Mouse (Mus musculus) left cerebral cortex, adult 9 months (tissue): Measurements from ENCODE around the gene Pusl1.

ENCODE experiments used
- DNase-seq, 2 experiments: peaks; one replicate each; pipeline ENCODE4 v3.0.0; 2022; ENCODE audit warnings: low spot score in 2 of 2

Gene Pusl1

DNA sequence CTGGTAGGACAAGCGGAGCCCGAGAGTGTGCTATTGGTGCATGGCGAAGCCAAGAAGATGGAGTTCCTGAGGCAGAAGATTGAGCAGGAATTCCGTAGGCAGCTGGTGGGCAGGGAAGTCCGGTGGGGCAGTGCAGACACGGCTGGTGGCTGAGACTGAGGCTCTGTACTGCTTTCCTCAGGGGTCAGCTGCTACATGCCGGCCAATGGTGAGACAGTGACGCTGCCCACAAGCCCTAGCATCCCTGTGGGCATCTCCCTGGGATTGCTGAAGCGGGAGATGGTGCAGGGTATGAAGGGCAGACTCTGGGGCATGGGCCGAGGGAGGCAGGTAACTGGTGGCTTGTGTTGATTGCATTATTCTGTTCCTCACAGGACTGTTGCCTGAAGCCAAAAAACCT, 3.9 kb downstream of the Pusl1 start:
- no peak for DNase-seq

- DNase-seq = no peak
Observed at GRCm38 (mm10) chr4:155886330-155886729, 5.3 kb downstream of the Pusl1 start.

DNA sequence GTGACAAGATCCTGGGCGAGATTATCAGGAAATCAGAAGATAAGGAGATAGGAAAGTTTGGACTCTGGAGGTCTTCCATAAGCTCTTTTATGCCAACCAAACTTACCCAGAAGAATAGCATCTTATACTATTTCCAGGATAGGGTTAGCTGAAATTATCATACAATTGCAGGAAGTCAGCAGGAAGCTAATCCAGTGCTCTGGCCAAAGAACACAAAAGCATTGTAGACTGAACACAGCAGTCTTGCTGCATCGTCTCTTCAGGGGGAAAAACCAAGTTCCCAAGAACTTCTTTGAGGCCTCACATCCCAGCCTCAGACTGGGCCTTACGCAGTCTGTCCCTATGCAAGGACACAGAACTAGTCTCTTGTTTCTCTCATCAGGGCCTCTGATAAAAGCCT, 8.0 kb downstream of the Pusl1 start:
- no peak for DNase-seq

DNA sequence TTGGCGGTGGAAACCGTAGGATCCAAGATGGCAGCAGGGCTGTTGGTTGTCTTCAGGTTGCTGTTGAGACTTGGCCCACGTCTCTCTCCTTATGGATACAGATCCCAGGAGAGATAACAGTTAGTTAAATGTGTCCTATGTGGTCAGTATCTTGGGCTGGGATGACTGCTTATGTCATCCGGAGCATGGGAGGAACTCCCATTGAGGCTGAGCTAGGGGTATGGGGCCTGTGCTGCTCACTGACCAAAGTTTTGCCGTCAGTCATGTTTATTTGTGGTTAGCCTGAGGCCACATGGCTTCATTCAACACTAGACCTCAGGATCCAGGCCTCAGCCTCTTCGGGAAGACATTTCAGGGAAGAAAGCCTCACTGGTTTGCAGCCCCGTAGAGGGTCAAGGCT, 20.2 kb downstream of the Pusl1 start:
- no peak for DNase-seq

- peak; percentile 88 to 95 for DNase-seq
Observed at GRCm38 (mm10) chr4:155869317-155870033, 22.1 kb downstream of the Pusl1 start, which contains the start of the genes Cptp and Ints11. Gene Cptp (minus strand): TSS chr4:155869440. Gene Ints11 (plus strand): TSS chr4:155869546.

DNA sequence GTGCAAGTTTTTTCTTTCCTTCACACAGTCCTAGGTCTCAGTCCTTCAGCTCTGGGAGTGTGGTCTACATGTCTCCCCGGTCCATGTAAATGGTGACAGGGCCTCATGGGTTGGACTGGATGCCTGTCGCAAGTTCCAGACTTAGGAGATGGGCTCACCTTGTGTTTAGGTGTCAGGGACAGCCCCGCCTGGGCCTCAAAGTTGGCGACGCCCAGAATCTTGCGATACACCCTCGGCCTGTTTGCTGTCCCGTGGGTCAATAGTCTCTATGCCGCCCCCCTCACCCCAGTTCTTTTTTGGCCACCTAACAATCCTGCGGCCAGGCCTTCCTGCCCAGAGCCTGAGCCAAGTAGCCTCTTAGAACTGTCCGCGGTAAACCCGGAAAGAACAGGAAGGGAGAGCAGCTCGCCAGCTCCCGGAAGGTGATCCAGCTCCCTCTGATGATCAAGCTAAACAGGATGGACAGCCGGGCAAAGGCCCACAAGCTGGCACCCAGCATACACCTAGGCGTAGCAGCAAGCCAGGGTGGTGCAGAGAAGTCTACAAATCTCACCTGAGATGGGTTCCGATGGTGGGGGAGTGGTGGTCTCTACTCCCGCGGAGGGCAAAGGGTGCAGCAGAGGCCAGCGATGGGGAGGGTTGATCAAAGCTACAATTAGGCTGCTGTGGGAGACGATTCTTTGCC, 22.8 kb downstream of the Pusl1 start:
- no peak for DNase-seq

- DNase-seq = no peak
Observed at GRCm38 (mm10) chr4:155863001-155863400, 28.6 kb downstream of the Pusl1 start, which contains the start of gene Tas1r3. Gene Tas1r3 (minus strand): TSS chr4:155863362.

GRCm38 (mm10) chr4:155861787-155862186, 29.8 kb downstream of the Pusl1 start:
- no peak for DNase-seq

DNA sequence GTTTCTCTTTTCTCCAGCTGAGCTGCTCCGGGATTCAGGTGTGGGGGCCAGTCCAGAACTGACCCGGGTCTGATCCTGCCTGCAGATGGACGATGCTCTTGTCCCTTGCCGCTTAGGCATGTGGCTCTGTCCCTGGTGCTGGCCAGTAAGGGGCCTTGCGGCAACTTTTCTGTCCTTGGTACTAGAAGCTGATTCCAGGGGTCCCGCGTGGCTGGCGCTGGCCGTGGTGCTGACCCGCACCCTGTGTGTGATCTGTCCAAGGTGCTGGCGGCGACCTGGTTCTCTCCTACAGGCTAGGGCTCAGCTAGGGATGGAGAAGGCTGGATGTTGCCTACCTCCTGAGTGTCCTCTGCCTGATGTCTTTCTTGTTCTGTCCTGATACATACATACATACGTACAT, 32.3 kb downstream of the Pusl1 start:
- no peak for DNase-seq

- no peak for DNase-seq
Observed at GRCm38 (mm10) chr4:155856881-155857280, 34.7 kb downstream of the Pusl1 start.

GRCm38 (mm10) chr4:155856071-155856470, 35.5 kb downstream of the Pusl1 start:
- no peak for DNase-seq

- DNase-seq = no peak
Observed at GRCm38 (mm10) chr4:155854991-155855390, 36.6 kb downstream of the Pusl1 start.

DNA sequence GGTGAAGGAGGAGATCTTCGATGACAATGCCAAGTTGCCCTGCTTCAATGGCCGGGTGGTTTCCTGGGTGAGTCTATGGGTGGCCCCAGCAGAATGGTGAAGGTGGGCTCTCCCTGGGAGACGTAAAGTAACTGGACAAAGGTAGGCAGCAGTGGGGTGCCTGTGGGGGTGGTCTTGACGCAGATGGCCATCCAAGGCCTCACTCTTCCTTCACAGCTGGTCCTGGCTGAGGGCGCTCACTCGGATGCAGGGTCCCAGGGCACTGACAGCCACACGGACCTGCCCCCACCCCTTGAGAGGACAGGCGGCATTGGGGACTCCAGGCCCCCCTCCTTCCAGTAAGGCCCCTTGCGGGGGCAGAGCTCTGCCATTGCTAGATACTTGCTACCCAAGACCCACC, 38.2 kb downstream of the Pusl1 start:
- no peak for DNase-seq

- no peak for DNase-seq
Observed at GRCm38 (mm10) chr4:155851951-155852411, 39.6 kb downstream of the Pusl1 start.

- DNase-seq = no peak
Observed at GRCm38 (mm10) chr4:155851368-155851767, 40.2 kb downstream of the Pusl1 start.

- no peak for DNase-seq
Observed at GRCm38 (mm10) chr4:155849792-155850451, 41.7 kb downstream of the Pusl1 start.

DNA sequence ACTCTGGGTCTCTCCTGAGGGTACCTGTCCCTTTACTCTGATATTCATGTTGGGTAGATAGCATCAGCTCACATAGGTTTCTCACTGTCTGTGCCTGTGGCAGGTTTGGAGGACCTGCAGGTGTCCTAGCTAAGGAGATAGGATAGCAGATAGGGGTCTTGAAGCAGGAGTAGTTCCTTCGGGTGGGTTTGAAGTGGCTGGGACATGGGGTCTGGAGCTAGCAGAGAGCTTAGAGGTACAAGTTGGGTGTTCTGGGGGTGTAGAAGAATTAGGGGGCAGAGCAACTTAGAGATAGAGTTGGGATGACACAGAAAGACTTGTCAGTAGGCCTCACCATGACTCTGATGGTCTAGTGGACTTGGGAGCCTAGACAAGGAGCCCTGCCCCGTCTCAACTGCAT, 42.2 kb downstream of the Pusl1 start:
- DNase-seq = no peak

DNA sequence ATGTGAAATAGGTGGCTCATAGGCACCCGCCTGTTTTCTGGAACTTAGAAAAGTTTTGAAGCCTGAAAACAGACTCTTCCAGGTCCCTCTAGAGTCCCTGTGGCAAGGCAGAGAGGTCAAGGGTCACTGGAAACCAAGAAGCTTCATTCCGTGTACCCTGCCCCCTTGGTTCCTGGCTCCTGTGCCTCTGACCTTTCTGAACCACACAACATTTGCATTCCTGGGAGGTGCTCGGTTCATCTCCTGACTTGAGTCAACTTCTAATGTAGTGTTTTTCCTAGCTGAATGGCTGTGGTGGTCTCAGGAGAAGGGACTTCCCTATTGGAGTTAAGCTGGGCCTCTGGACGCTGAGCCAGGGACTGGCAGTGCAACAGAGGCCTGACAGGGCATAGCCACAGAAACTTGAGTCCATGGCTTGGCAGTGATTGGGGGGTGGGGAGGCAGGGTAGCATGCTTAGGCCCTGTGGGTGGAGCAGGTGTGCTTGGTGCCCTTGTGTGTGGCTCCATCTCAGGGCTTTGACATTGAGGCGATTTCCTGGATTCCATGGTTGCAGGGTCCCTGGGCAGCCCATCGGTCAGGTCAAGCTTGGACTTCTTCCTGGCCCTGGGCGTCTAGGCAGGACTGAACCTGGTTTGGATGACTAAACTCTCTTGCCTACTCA, 43.0 kb downstream of the Pusl1 start:
- DNase-seq = no peak

DNA sequence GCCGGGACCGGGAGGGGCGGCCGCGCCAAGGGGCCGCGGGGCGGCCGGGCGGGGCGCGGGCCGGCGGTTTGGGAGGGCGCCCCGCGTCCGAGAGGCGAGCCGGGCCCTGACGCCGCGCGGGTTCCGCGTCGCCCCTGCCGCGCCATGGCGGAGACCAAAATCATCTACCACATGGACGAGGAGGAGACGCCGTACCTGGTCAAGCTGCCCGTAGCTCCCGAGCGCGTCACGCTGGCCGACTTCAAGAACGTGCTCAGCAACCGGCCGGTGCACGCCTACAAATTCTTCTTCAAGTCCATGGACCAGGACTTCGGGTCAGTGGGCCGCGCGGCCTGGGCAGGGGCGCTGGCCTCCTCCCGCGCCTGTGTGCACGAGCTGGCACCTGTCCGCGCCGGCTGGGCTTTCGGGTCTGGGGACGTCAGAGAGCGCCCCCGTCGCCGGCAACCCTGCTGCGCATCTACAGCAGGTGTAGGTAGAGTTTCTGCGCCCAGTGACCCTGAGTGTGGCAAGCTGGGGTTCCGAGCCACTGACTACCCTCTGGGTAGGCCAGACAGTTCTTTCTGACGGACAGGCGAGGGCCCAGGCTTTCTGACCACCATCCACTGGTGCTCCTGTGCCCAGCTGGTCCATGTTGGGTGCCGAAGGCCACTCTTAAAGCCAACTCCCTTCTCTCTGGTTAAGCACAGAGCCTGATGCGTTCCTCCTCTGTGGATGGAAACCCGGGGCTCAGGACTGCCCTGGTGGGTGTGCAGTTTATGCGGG, 43.8 kb downstream of the Pusl1 start:
- DNase-seq = no peak

- peak; percentile 58 to 91 for DNase-seq
Observed at GRCm38 (mm10) chr4:155846871-155847578, 44.6 kb downstream of the Pusl1 start, which contains the start of gene Dvl1. Gene Dvl1 (plus strand): TSS chr4:155847402.

GRCm38 (mm10) chr4:155843231-155843630, 48.4 kb downstream of the Pusl1 start:
- no peak for DNase-seq
